ENCODE assay signal across 22 mouse cellular contexts in the genomic region with DNA sequence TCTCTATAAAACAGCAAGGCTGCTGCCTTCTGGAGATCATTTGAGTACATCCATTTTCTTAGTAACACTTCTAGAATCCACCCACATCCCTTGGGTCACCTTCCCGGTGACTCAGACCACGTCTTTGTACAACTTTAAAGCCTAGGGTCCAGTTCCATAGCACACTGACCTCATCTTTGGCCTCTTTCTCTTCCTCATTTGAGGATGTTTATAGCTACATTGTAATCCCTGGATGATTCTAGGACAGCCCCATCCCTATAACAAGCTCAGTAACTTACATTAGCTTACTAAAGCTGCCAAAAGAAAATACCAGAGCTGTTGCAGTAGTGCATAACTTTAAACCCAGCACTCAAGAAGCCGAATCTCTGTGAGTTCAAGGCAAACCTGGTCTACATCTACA.
"Had no signal": no experiment of that assay in that cellular context is flagged by ENCODE, and none has a peak within 500 bp of the region (broad histone marks: within the 10 kb centered on the region; RNA-seq: fewer than 3 reads in every experiment).

No protein-coding gene starts in this region.

- DNase-seq: kidney, adult 11 months; kidney, postnatal 25 days; layer of hippocampus, postnatal 36 days; lung, adult 2 months; lung, postnatal 14 days; lung, postnatal 4 days; retina, postnatal 1 day; right cerebral cortex, postnatal 25 days; spleen, adult 18-20 months; thymus, postnatal 36 days had no signal

- H3K27me3 ChIP-seq: intestine, embryonic 15.5 days; limb, embryonic 12.5 days; liver, embryonic 12.5 days; liver, embryonic 15.5 days; midbrain, embryonic 12.5 days; neural tube, embryonic 13.5 days; stomach, embryonic 15.5 days had no signal

- H3K4me3 ChIP-seq: intestine, embryonic 15.5 days; layer of hippocampus, adult 2 months; left cerebral cortex, adult 2 months; limb, embryonic 12.5 days; liver, embryonic 12.5 days; liver, embryonic 15.5 days; midbrain, embryonic 12.5 days; myocyte; neural tube, embryonic 13.5 days; stomach, embryonic 15.5 days had no signal

- H3K9me3 ChIP-seq: intestine, embryonic 15.5 days; limb, embryonic 12.5 days; liver, embryonic 12.5 days; liver, embryonic 15.5 days; midbrain, embryonic 12.5 days; neural tube, embryonic 13.5 days; stomach, embryonic 15.5 days had no signal

- H3K27ac ChIP-seq: intestine, embryonic 15.5 days; kidney, postnatal 0 days; layer of hippocampus, adult 2 months; left cerebral cortex, adult 2 months; limb, embryonic 12.5 days; liver, embryonic 12.5 days; liver, embryonic 15.5 days; midbrain, embryonic 12.5 days; neural tube, embryonic 13.5 days; stomach, embryonic 15.5 days had no signal

- H3K4me1 ChIP-seq: intestine, embryonic 15.5 days; stomach, embryonic 15.5 days had no signal

- ATAC-seq: intestine, embryonic 15.5 days; liver, embryonic 12.5 days; midbrain, embryonic 16.5 days had no signal

- H3K36me3 ChIP-seq: intestine, embryonic 15.5 days; limb, embryonic 12.5 days; liver, embryonic 12.5 days; liver, embryonic 15.5 days; midbrain, embryonic 12.5 days; neural tube, embryonic 13.5 days; stomach, embryonic 15.5 days had no signal

- H3K4me2 ChIP-seq: intestine, embryonic 15.5 days; limb, embryonic 12.5 days; liver, embryonic 12.5 days; liver, embryonic 15.5 days; midbrain, embryonic 12.5 days; neural tube, embryonic 13.5 days; stomach, embryonic 15.5 days had no signal

- H3K9ac ChIP-seq: intestine, embryonic 15.5 days; limb, embryonic 12.5 days; liver, embryonic 12.5 days; liver, embryonic 15.5 days; midbrain, embryonic 12.5 days; neural tube, embryonic 13.5 days; stomach, embryonic 15.5 days had no signal
